Mouse (Mus musculus) naive thymus-derived CD4-positive, alpha-beta T cell, adult 2 months (primary cell): ENCODE data around the gene Ypel4.

Experiments used
- DNase-seq: peaks from one replicate; pipeline ENCODE4 v3.0.0-alpha.2; 2011; ENCODE audit warnings: low read depth

Ypel4 gene

GRCm38 (mm10) chr2:84733579-84734300 is at the start of gene Ypel4:
Ypel4 (plus strand) TSS chr2:84734058.
- peak; percentile 58 for DNase-seq

DNA sequence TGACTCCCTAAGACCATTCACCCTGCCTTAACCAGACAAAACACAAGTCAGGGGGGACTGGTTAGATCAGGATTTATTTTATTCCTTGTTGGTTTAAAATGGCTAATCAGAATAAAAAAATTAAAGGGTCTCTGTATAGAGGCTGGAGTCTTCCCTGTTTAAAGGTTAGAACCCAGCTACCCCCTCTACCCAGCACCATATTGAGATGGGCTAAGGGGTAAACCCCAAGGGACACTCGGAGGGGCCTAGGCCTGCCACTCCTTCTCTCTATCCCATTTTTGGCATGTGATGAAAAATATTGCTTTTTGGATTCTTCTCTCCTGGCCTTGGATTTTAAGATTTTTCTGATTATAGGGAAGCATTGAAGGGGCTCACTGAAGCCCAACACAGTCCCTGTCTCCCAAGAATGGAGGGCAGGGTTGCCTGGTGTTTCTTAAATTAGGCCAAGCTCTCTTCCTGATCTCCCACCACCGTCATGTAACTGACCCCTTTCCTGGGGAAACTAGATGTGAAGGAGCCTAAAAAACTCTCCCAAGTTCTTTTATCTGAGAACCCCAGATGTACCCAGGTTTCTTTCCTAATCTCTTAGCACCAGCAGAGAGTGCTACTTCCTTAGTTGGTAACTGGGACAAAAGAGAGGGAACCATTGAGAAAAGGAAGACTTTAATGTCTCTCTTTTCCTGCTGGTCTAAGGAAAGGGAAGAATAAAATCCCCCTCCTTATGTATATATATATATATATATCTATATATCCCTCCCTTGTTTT is 45.6 kb upstream of the Ypel4 start:
- DNase-seq: no peak

GRCm38 (mm10) chr2:84690050-84690449 is 43.8 kb upstream of the Ypel4 start:
- DNase-seq: no peak

DNA sequence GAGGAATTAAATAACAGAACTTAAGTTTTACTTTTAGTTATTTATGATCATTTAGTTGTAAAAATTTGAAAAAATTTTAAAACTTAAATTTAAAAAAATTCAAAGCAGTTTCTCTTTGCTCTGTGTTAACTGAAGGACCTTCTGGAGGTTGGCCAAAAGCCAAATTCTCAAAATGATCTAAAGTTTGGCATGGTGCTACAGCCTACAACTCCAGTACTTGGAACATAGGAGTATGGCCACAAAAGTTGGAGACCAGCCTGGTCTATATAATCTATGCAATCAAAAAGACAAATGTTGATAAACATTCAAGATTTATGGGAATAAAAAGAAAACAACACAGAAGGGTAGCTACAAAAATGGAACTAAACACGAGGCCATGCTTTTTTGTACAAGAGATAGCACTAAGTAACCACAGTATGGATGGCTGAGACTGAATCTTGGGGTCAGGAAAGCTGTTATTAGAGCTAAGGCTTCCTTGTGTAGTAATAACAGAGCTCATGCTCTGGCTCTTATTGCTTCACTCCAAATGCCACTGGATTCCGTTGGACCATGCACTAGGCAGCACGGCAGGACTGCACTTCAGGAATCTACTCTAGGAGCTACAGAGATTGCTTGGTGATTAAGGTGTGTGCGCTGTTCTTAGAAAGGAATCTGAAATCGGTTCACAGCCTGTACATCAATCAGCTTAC is 38.7 kb upstream of the Ypel4 start:
- DNase-seq: no peak

GRCm38 (mm10) chr2:84703497-84703896 is 30.4 kb upstream of the Ypel4 start:
- DNase-seq: no peak

DNA sequence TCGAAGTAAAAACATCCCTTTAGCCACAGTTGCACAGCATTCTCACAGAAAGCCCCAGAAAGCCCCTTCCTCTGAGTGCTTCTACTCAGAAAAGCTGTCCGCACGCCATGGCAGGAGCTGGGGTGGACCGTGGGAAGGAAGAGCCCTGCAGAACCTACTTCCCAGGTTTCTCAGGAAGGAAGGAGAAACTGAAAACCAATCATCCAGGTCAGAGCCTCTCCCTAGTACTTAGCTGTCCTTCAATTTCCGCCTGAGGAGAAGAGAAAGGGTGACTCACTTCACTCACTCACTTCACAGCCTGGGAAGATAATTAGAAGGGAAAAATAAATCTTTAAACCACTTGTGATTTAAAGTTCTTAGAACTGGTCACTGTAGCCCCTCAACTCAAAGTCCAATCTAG is 29.5 kb upstream of the Ypel4 start:
- DNase-seq: no peak

GRCm38 (mm10) chr2:84705295-84705694 is 28.6 kb upstream of the Ypel4 start:
- DNase-seq: no peak

DNA sequence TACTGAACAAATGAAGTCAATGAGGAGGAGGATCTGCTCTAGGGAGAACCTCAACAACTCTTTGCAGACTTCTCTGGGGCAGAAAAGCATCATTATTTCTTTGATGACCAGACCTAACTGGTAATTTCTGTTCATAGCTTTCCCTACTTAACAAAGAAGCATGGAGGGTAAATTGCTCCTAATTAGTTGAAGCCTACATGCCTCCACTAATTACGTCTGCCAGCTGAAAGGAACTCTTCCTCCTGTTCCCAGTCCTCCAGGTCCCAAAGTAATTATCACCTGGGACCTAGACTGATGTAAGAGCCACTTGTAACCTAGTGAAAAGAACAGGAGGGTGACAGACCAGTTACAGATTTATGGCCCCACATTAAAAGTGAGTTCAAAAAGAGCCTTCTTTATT is 26.3 kb upstream of the Ypel4 start:
- no peak for DNase-seq

DNA sequence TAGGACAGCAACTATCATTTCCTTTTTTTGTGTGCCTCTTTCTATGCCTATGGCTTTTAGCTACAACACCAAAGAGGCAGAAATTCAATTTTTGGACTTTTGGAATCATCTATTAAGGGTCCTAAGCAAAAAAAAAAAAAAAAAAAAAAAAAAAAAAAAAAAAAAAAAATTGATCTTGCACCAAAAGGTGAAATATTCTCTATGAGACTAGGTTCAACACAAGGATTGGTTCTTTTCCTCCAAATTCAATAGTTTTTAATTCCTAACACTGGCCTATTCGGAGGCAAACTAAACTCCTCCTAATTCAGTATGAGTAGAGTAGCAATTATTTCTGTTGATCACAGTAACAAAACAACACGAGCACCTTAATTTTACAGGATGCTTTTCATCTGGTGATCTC is 22.0 kb upstream of the Ypel4 start:
- DNase-seq: no peak

DNA sequence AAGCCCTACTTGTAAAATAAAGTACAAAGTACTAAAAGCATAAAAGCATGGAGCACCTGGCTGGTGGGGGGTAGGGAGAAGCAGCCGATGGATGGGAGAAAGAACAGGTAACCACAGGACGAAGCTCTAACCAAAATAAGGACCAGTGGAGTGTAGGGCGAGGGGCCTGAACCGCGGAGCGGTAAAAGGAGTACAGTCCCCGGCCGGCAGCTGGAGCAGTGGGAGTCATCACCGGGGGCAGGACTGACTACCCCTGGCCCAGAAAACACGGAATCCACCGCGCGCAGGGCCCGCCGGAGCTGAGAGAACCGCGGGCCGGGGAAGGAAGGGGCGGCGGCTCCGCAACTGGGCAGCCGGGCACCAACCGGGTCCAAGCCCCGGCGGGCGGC is 19.4 kb upstream of the Ypel4 start:
- no peak for DNase-seq

DNA sequence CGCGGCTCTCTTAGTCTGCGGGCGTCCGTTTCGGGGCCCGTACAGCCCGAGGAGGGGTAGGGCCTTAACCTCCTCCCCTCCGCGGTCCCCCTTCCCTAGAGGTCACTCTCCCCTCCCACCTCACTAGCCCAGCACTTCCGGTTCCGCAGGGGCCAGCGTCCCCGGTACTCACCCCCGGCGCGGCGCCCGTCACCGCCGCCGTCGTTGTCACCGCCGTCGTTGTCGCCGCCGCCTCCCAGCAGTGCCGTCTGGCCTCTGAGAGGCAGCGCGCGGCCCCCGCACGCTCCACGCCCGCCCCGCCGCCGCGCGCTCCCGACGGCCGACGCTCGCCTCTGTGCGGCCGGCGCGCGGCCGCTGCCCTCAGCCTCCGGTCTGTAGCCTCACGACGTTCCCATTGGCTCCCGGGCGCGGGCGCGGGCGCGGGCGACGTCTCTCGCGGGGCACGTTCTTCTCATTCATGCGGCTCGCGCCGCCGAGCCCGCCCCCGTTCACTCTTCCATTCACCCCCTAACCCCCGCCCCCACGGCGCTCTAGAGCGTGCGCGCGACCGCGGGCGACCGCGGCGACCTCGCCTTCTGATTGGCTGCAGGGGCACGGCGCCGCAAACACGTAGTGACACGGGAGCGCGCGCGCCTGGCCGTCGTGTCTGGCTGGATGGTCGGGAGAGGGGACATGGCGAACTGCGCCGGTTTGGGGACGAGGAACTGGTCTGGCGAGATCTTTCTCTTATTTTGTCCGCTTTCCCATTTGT is 18.9 kb upstream of the Ypel4 start, which contains the start of gene Zdhhc5:
Gene Zdhhc5 (minus strand): TSS at position 370 of the 751 bp plus-strand sequence.
- DNase-seq: peak; percentile 99

- DNase-seq: no peak
Measured at GRCm38 (mm10) chr2:84715562-84716361, 18.1 kb upstream of the Ypel4 start.

DNA sequence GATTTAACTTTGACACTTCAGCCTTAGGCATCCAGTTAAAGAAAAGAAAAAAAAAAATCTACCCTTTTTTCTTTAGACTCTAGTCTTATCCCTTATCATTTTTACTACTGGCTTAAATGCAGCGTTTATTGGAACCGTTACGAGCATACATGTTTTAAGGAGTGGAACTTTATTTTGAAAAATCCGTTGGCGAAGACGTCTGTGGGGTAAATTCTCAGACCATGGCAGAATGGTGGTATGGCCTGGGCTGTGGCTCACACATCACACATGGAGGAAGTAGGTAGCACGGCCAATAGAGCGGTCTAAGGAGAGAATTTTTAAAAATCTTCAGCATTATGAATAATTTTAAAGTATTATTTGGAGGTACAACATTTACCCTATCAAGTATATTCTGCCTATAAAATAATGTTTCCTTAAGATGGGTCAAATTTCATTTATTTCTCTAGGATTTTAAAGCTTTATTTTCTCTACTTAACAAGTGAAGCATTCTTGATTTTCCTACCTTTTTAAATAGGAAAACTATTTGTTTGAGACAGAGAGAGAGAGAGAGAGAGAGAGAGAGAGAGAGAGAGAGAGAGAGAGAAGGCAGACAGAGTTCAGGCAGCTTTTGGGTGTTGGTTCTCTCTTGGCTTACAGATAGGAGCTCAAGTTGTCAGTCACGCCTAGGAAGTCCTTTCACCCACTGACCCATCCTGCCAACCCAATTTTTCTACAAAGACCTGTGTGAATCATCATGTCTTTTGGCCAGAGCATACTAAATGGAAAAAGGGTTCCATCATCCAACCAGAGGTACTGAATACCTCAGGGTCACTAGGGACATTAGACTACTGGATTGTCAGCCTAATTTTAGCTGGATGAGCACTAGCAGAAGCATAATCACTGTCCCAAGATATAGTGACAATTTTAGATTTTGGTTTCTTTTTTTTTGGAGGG is 17.2 kb upstream of the Ypel4 start:
- DNase-seq: no peak

DNA sequence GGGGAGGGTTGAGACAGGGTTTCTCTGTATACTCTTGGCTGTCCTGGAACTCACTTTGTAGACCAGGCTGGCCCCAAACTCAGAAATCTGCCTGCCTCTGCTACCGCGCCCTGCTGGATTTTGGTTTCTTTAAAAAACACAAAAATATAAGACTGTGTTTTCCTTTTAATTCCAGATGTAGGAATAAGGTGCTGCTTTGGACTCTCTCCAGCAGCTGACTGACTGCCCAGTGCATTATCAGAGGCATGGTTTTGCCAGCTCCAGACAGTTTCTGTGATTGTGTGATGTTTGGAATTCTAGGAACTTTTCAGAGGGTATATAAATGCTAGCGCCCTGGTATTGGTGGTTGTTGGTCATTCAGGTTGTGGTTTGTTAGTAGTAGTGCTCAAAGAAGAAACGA is 16.5 kb upstream of the Ypel4 start:
- no peak for DNase-seq

- no peak for DNase-seq
Measured at GRCm38 (mm10) chr2:84720718-84721117, 13.1 kb upstream of the Ypel4 start.

DNA sequence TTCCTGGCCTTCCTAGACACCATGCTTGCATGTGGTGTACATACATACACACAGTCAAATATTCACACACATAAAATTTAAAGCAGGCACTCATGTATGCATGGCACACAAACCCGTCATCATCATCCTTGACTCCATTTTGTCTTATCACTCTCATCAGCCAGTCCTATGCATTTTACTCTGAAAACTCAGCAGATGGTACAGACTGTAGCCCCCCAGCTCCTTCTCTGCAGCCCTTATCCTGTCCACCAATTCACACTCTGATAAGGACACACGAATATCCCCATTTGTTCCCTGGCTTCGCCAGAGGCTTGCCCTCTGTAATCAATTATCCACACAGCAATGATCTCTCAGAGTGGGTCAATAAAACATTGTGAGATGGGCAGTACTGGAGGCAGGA is 12.7 kb upstream of the Ypel4 start:
- no peak for DNase-seq

GRCm38 (mm10) chr2:84723856-84724255 is 10.0 kb upstream of the Ypel4 start:
- no peak for DNase-seq

- no peak for DNase-seq
Measured at GRCm38 (mm10) chr2:84725770-84726169, 8.1 kb upstream of the Ypel4 start.

GRCm38 (mm10) chr2:84726716-84727115 is 7.1 kb upstream of the Ypel4 start:
- peak; percentile 28 for DNase-seq

GRCm38 (mm10) chr2:84727172-84727858 is 6.5 kb upstream of the Ypel4 start, which contains the start of gene Clp1:
Clp1 (minus strand) TSS chr2:84727350.
- peak; percentile 96 for DNase-seq
